Mouse (Mus musculus) hindbrain, embryonic 16.5 days (tissue): ENCODE results near the gene Prelp. TPM values are rescaled to one million over a fixed set of nuclear protein-coding genes. Genes with fewer than 3 reads are reported as not detected.

Source experiments
- ATAC-seq: fragments of 200-750 bp; cut with Nextera tagmentation; 2 replicates; pipeline ENCODE4 v1.8.0; 2017; ENCODE audit warnings: moderate TSS enrichment, moderate library complexity
- H3K27ac ChIP-seq: fragments of 300-500 bp; sonication (generic); 2 replicates; pipeline ENCODE4 v1.5.1; 2014; ENCODE audit warnings: low read depth, mild to moderate bottlenecking, control low read depth, low read length, moderate library complexity
- H3K27me3 ChIP-seq: fragments of 300-500 bp; sonication (generic); replicated peaks from 2 replicates; pipeline ENCODE4 v1.6.1; 2014; ENCODE audit warnings: low read length; ENCODE audit not compliant: control insufficient read depth, insufficient read depth
- H3K36me3 ChIP-seq: fragments of 300-500 bp; sonication (generic); 2 replicates; pipeline ENCODE4 v1.6.1; 2014; ENCODE audit warnings: mild to moderate bottlenecking, low read length, moderate library complexity, mixed read lengths; ENCODE audit not compliant: control insufficient read depth, insufficient read depth
- H3K4me1 ChIP-seq: fragments of 300-500 bp; sonication (generic); 2 replicates; pipeline ENCODE4 v1.6.1; 2014; ENCODE audit warnings: low read depth, low read length; ENCODE audit not compliant: control insufficient read depth, insufficient read depth
- H3K4me2 ChIP-seq: fragments of 300-500 bp; sonication (generic); 2 replicates; pipeline ENCODE4 v1.6.1; 2014; ENCODE audit warnings: mild to moderate bottlenecking, low read length, control low read depth, moderate library complexity
- H3K4me3 ChIP-seq: fragments of 300-500 bp; sonication (generic); 2 replicates; pipeline ENCODE4 v1.5.1; 2014; ENCODE audit warnings: mild to moderate bottlenecking, low read length, control low read depth, moderate library complexity
- H3K9ac ChIP-seq: fragments of 300-500 bp; sonication (generic); 2 replicates; pipeline ENCODE4 v1.6.1; 2014; ENCODE audit warnings: low read depth, mild to moderate bottlenecking, control low read depth, low read length, moderate library complexity
- H3K9me3 ChIP-seq: fragments of 300-500 bp; sonication (generic); 2 replicates; pipeline ENCODE4 v1.6.1; 2014; ENCODE audit warnings: mild to moderate bottlenecking, low read length, moderate library complexity; ENCODE audit not compliant: control insufficient read depth
- WGBS: fragments of 180-500 bp; shearing (Covaris S2); extraction: QIAGEN DNeasy Blood & Tissue Kit; methylation state at CpG from one replicate; pipeline ENCODE4 v1.1.7; 2014; 5-methylcytosine and 5-hydroxymethylcytosine counted together
- polyA plus RNA-seq: library from polyadenylated mRNA; unstranded; fragments of >200 nt; fragmentation: Nextera tagmentation; extraction: Ambion mirVana; gene quantifications from 2 replicates; pipeline ENCODE4 v1.2.1, GENCODE M21; 2015

Prelp gene
- polyA plus RNA-seq, 1 experiment from 2014 or later, result 12.0 TPM

- Histone ChIP-seq H3K9me3 (peaks cover 4% of the 10 kb centered on the region; the same call in 1 of the 2 replicates), H3K9ac (no peak overlapping the region), H3K27me3 (no peaks in the 10 kb centered on the region), H3K4me2 (no peak overlapping the region), H3K4me3 (no peak overlapping the region), H3K4me1 (no peaks in the 10 kb centered on the region), H3K36me3 (no peaks in the 10 kb centered on the region), H3K27ac (no peak overlapping the region)
- ATAC-seq, result no peak
- WGBS, result 71% methylated on average over 11 of the region's 11 CpGs
Measured at GRCm38 (mm10) chr1:133941158-133941860, 20.1 kb upstream of the Prelp start.

- Histone ChIP-seq H3K27me3 (no peaks in the 10 kb centered on the region), H3K4me3 (no peak overlapping the region), H3K4me2 (no peak overlapping the region), H3K27ac (no peak overlapping the region), H3K4me1 (no peaks in the 10 kb centered on the region), H3K9ac (no peak overlapping the region), H3K36me3 (no peaks in the 10 kb centered on the region), H3K9me3 (peaks cover 4% of the 10 kb centered on the region; the same call in 1 of the 2 replicates)
- WGBS, result 91% methylated on average over 3 of the region's 3 CpGs
- no peak for ATAC-seq
Measured at GRCm38 (mm10) chr1:133940481-133941092, 19.4 kb upstream of the Prelp start.

- WGBS, result 91% methylated on average over 8 of the region's 8 CpGs
- no peak overlapping the region for H3K27ac ChIP-seq
- H3K4me3 ChIP-seq, result no peak overlapping the region
- no peak for ATAC-seq
- no peaks in the 10 kb centered on the region for H3K27me3 ChIP-seq
- no peak overlapping the region for H3K9ac ChIP-seq
- no peaks in the 10 kb centered on the region for H3K4me1 ChIP-seq
- H3K36me3 ChIP-seq, result no peaks in the 10 kb centered on the region
- no peak overlapping the region for H3K4me2 ChIP-seq
- peaks cover 4% of the 10 kb centered on the region; the same call in 1 of the 2 replicates for H3K9me3 ChIP-seq
Measured at GRCm38 (mm10) chr1:133939708-133940107, 18.5 kb upstream of the Prelp start.

- Histone ChIP-seq H3K9me3 (no peaks in the 10 kb centered on the region), H3K9ac (no peak overlapping the region), H3K27me3 (no peaks in the 10 kb centered on the region), H3K36me3 (no peaks in the 10 kb centered on the region), H3K4me1 (no peaks in the 10 kb centered on the region; the same call in 1 of the 2 replicates), H3K27ac (no peak overlapping the region), H3K4me2 (no peak overlapping the region), H3K4me3 (no peak overlapping the region)
- no peak for ATAC-seq
- 91% methylated on average over 2 of the region's 3 CpGs for WGBS
Measured at GRCm38 (mm10) chr1:133936169-133936568, 15.0 kb upstream of the Prelp start.

- H3K4me3 ChIP-seq, result no peak overlapping the region
- H3K27ac ChIP-seq, result no peak overlapping the region
- H3K9me3 ChIP-seq, result no peaks in the 10 kb centered on the region
- no peaks in the 10 kb centered on the region for H3K27me3 ChIP-seq
- H3K4me1 ChIP-seq, result no peaks in the 10 kb centered on the region; the same call in 1 of the 2 replicates
- 76% methylated on average over 10 of the region's 10 CpGs for WGBS
- no peak overlapping the region for H3K4me2 ChIP-seq
- no peak for ATAC-seq
- no peaks in the 10 kb centered on the region for H3K36me3 ChIP-seq
- no peak overlapping the region for H3K9ac ChIP-seq
Measured at GRCm38 (mm10) chr1:133934354-133934963, 13.2 kb upstream of the Prelp start.

- H3K4me1 ChIP-seq, result no peaks in the 10 kb centered on the region; the same call in 1 of the 2 replicates
- 71% methylated on average over 14 of the region's 14 CpGs for WGBS
- no peak for ATAC-seq
- H3K9me3 ChIP-seq, result no peaks in the 10 kb centered on the region
- H3K4me3 ChIP-seq, result no peak overlapping the region
- no peak overlapping the region for H3K27ac ChIP-seq
- H3K4me2 ChIP-seq, result no peak overlapping the region
- no peaks in the 10 kb centered on the region for H3K27me3 ChIP-seq
- H3K36me3 ChIP-seq, result no peaks in the 10 kb centered on the region
- H3K9ac ChIP-seq, result no peak overlapping the region
Measured at GRCm38 (mm10) chr1:133933301-133934195, 12.3 kb upstream of the Prelp start.

GRCm38 (mm10) chr1:133929980-133930379 is 8.8 kb upstream of the Prelp start:
- no peak overlapping the region for H3K4me2 ChIP-seq
- H3K9me3 ChIP-seq, result 0 out of 2 replicates have a peak, but pooled peaks cover 3% of the 10 kb centered on the region
- no peak for ATAC-seq
- no peak overlapping the region for H3K9ac ChIP-seq
- no peaks in the 10 kb centered on the region for H3K27me3 ChIP-seq
- no peaks in the 10 kb centered on the region; the same call in 1 of the 2 replicates for H3K4me1 ChIP-seq
- no peak overlapping the region for H3K4me3 ChIP-seq
- WGBS, result 60% methylated on average over 3 of the region's 3 CpGs
- no peaks in the 10 kb centered on the region for H3K36me3 ChIP-seq
- no peak overlapping the region for H3K27ac ChIP-seq

- 0 out of 2 replicates have a peak, but pooled peaks cover 3% of the 10 kb centered on the region for H3K9me3 ChIP-seq
- no peak overlapping the region for H3K27ac ChIP-seq
- peaks cover 5% of the 10 kb centered on the region for H3K4me1 ChIP-seq
- no peaks in the 10 kb centered on the region for H3K36me3 ChIP-seq
- no peak for ATAC-seq
- H3K4me2 ChIP-seq, result no peak overlapping the region
- H3K27me3 ChIP-seq, result no peaks in the 10 kb centered on the region
- no peak overlapping the region for H3K9ac ChIP-seq
- 90% methylated on average over 3 of the region's 3 CpGs for WGBS
- no peak overlapping the region for H3K4me3 ChIP-seq
Measured at GRCm38 (mm10) chr1:133925223-133925622, 4.0 kb upstream of the Prelp start.
